Mouse (Mus musculus) ovary, postnatal 36 days (tissue): ENCODE data around the gene Gse1.

ENCODE experiments used
- DNase-seq: peaks from one replicate; pipeline ENCODE4 v3.0.0; 2022; ENCODE audit warnings: low spot score, mixed read lengths

Gse1 gene

DNA sequence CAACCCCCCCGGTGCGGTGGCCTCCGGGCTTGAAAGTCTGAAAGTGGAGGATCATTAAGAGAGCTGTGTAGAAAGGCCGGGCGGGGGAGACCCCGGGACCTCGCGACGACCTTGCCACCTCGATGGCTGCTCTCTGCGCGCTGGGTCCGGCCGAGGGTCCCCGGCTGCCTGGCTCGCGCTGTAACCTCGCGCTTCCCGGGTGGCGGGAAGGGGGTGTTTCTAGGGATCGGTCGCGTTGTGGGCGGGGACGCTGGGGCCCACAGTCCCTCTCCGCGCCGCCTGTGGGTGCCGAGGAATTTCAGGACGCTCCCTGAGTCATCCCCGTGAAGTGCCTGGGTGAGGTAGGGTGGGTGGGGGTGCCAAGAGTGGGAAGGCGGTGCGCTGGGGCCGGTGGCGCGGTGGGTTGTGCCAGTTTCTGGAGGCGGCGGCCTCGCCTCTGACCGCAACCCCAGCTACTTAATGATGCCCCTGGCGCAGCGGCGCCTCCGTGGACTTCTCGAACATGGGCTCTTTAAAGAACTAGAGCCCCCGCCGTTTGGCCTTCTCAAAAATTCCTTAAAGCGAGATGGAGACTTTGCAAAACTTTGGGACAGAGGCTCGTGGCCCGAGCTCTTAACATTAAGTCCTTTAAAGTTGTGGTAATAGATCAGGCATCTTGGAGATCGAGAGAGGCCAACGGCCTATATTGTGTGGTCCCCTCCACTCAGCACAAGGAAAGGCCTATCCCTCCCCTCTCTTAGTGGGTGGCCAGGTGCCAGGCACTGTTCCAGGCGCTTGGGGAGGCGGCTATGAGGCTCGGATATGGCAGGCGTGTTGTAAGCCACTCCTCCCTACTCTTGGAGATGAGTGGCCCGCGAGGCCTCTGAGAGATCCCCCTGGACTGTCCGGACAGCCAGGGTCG, 308.3 kb downstream of the Gse1 start:
- DNase-seq: peak; percentile 38

GRCm38 (mm10) chr8:120537207-120537817, 309.1 kb downstream of the Gse1 start:
- peak; percentile 80 for DNase-seq

DNA sequence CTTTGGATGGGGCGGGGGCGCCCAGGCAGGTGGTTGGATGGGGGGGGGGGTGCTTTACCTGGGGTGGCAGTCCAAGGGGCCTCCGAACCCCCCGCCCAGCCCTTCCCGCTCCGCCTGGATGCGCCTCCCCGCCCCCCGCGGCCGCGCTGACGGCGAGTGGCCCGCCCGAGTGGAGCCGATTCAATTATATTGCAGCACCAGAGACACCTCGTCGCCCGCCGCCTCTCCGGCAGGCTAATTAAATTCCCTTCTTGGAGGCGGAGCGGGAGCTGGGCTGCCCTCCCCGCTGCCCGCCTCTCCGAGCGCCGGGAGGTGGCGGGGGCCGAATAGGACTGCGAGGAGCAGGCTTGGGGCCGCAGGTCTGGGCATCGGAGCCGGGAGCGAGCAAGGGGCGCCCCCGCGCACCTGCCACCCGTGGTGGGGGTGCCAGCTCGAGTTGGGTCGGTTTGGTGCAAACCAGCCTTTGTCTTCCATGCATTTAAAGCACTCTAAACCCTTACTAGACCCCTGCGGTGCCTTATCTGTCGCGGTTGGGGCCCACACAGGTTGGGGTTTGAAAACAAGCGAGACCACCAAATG, 309.7 kb downstream of the Gse1 start:
- peak; percentile 52 for DNase-seq

DNA sequence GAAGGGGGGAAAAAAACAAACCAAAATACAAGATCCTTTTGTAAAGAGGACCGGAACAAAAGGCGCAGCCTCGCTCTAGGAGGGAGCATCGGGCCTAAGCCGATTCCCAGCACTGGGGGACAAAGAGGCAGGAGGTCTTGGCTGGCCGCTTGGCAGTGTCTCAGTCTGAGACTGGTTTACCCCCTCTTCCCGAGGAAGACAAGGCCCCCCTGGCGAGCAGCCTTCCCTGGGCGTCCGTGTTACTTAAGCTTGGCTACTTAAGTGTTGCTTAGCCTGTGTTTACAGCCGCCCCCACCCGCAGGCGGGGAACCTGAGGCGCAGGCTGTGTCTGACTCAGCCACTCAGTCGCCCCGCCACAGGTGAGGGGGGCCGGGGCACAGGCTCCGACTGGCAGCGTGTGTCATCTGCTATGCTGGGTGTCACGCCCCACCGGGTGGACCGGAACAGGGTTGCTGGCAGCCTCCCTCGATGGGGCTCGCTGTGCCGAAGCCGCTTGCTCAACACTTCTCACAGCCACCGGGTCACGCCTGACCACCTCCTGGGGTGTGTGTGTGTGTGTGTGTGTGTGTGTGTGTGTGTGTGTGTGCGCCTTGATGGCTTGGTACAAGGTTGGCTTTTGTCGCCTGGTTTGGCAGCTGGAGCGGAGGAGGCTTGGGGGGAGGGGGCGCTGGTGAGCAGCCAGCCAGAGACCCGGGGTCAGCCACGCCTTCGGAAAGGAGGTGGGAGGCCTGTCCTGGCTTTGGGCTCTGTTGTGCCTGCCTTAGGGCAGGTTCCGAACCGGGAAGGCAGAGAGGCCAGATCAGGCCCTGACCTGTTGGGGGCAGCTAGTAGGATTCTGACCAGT, 310.4 kb downstream of the Gse1 start:
- DNase-seq: peak; percentile 70

DNA sequence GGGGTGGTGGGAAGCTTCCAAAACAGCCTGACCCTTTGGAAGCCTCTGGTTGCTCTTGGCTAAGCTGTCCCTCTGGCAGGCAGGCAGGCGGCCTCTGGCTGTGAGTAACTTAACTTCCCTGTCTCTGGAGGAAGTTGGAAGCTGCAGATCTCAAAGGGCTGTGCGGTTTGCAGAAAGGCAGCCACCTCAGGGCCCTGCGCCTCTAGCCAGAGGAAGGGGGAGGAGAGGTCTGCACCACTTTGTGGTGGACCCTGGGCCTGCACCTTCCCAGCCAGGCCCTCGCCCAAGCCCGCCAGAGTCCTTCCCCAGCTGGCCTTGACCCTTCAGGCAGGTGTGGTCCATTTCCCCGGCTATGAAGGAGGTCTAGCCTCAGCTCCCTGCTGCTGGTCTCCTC, 311.1 kb downstream of the Gse1 start:
- DNase-seq: no peak

GRCm38 (mm10) chr8:120539775-120540625, 311.7 kb downstream of the Gse1 start:
- DNase-seq: no peak

DNA sequence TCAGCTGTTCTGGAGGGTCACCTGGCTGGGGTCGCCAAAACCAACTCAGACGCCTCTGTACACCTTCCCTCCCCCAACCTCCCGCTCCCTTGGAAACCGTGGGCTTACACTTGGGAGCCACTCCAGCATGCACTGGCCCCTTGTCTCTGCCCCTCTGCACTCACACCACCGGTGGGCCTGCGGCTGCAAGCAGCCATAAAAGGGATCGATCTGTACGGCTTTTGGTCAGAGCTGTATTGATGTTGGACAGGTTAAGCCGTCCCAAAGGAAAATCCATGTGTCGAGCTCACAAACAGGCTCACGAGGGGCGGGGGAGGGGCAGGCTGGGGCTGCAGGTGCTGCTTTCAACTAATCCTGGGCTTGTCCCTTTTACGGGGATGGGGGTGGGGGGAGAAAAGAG, 314.7 kb downstream of the Gse1 start:
- DNase-seq: no peak

- no peak for DNase-seq
These were observed 315.3 kb downstream of the Gse1 start for GRCm38 (mm10) chr8:120543416-120544055.

DNA sequence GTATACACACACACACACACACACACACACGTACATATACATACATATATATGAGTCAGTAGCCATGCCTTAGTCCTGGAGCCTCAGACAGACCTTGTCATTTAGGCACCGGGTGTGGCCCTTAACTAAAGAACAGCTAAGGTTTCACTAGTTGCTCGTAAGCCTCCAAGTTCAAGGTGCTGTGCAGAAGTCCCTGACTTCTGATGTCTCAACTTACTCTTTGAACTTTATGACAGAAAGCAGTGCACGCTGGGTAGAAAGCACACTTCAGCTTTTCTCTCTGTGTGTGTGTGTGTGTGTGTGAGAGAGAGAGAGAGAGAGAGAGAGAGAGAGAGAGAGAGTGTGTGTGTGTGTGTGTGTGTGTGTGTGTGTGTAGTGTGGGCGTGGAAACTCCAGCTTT, 315.9 kb downstream of the Gse1 start:
- DNase-seq: no peak

GRCm38 (mm10) chr8:120547562-120547961, 319.3 kb downstream of the Gse1 start:
- no peak for DNase-seq

- DNase-seq: no peak
These were observed 320.1 kb downstream of the Gse1 start for GRCm38 (mm10) chr8:120548313-120548761.

GRCm38 (mm10) chr8:120549321-120549921, 321.2 kb downstream of the Gse1 start:
- no peak for DNase-seq

DNA sequence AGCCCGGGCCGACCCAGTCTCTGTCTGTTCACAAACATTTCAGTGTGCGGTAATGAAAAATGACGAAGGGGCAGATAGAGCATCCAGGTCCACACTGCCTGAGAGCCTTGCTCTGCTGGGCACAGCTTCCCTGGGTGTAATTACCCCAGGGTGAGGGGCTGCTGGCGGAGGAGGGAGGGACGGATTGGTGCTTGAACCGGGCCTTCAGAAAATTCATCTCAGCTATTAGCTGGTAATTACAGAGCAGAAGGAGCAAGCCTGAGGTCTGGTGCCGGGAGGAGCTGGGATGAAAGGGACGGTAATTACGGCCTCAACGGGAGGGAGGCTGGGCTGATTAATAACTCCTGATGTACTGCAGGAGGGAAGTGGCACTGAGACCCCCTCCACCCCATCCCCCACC, 321.7 kb downstream of the Gse1 start:
- no peak for DNase-seq

DNA sequence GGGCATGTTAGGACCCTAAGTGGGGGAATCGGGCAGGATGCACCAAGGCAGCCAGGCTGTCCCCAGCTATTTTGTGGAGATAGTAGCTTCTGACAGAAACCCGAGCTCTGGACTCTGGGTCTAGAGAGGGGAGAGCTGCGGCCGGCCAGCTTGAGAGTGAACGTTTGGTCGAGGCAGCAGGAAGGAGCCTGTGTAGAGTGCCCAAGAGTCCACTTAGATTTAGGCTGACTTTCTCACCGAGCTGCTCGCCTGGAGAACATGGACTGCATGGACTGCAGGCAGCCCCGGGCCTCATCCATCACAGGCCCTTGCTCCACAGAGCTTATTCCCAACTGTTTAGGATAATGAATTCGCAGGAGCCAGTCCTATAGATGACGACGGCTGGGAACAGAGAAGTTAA, 322.2 kb downstream of the Gse1 start:
- DNase-seq: no peak

- DNase-seq: no peak
These were observed 322.9 kb downstream of the Gse1 start for GRCm38 (mm10) chr8:120550937-120551676.

GRCm38 (mm10) chr8:120551677-120551980, 323.4 kb downstream of the Gse1 start:
- no peak for DNase-seq

DNA sequence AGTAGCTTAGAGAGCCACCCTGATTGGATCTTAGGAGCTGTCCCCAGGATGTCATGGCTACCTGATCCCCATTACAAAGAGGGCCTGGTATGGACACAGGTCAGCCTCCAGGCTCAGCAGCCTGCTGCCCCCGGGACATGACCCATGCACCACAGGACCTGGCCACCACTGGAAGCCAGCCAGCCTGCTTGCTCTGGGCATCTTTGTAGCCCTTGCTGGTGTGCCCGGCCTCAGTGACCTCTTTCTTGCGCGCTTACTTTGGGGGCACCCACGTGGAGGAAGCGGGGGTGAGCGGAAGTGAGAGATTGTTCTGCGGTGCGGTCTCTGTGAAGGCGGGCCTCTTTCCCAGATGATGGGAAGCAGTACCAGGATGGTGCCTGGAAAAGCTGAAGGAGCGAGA, 324.3 kb downstream of the Gse1 start:
- DNase-seq: no peak

- no peak for DNase-seq
These were observed 325.3 kb downstream of the Gse1 start for GRCm38 (mm10) chr8:120553441-120554123.

DNA sequence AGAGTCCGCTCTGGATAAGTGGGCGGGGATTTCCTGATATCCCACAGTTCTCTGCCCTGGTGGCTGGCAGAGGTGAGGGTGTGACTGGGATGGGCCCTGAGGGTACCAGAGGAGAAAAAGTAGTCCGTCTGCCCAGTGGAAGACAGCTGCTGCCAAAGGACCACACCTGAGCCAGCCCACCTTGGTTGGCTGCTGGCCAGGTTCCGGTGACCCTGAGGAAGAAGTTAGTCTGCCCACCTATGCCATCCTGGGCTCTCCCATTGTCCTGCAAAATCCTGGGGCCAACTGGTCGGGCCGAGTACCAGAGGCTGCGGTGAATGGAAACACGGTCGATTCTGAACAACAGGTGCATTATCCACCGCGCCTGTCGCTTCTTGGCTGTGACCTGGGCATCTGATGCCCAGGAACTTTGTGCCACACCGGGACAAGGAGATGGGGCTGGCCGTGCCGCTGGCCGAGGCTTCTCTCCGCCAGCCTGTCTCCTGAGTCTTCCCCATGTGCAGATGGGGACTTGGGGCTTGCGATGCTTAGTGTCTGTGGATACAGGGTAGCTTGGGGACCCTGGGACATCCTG, 326.3 kb downstream of the Gse1 start:
- DNase-seq: no peak
